Mouse (Mus musculus): ENCODE results near the gene Klf1. TPM values are rescaled to one million over a fixed set of nuclear protein-coding genes. Genes with fewer than 3 reads are reported as not detected.
A peak's percentile ranks its signal among the peaks of the same experiment; 100 is the strongest.

The Klf1 gene
- polyA plus RNA-seq, 1 experiment from 2014 or later, result 1.1 TPM

GRCm38 (mm10) chr8:84889141-84889540 lies 12.6 kb upstream of the Klf1 start:
- Histone ChIP-seq H3K4me1 (replicated peaks; ENCODE audit: insufficient read depth, low read length) (0 out of 2 replicates have a peak, but pooled peaks cover 7% of the 10 kb centered on the region), H3K9me3 (replicated peaks; ENCODE audit: low read length) (no peaks in the 10 kb centered on the region), H3K27ac (no peak overlapping the region), H3K27me3 (ENCODE audit: insufficient read depth, low read length) (no peaks in the 10 kb centered on the region), H3K4me3 (replicated peaks; ENCODE audit: low read depth, low read length) (no peak overlapping the region), H3K9ac (ENCODE audit: low read depth, low read length) (no peak overlapping the region), H3K36me3 (ENCODE audit: insufficient read depth, low read length) (peaks cover 30% of the 10 kb centered on the region), H3K4me2 (ENCODE audit: low read length) (no peak overlapping the region)
- ATAC-seq (replicated peaks; ENCODE audit: low FRiP score, low read depth) (no peak), DNase-seq (ENCODE audit: low spot score) (no peak)
- 97% methylated on average over 1 of the region's 1 CpGs for WGBS
- TF ChIP-seq CTCF (IDR thresholded peaks at IDR 0.05; ENCODE audit: low read depth), result no peak

- no peaks in the 10 kb centered on the region for H3K9me3 ChIP-seq (replicated peaks; ENCODE audit: low read length)
- peak overlapping the region; percentile 67 for H3K9ac ChIP-seq (ENCODE audit: low read depth, low read length)
- ATAC-seq (replicated peaks; ENCODE audit: low FRiP score, low read depth), result peak; percentile 66
- peak overlapping the region; percentile 66 for H3K4me3 ChIP-seq (replicated peaks; ENCODE audit: low read depth, low read length)
- peak overlapping the region; percentile 78 for H3K27ac ChIP-seq
- TF ChIP-seq CTCF (IDR thresholded peaks at IDR 0.05; ENCODE audit: low read depth), result no peak
- H3K4me1 ChIP-seq (replicated peaks; ENCODE audit: insufficient read depth, low read length), result 0 out of 2 replicates have a peak, but pooled peaks cover 7% of the 10 kb centered on the region
- H3K27me3 ChIP-seq (ENCODE audit: insufficient read depth, low read length), result no peaks in the 10 kb centered on the region
- WGBS, result 6% methylated on average over 31 of the region's 31 CpGs
- peak; percentile 28 for DNase-seq (ENCODE audit: low spot score)
- H3K36me3 ChIP-seq (ENCODE audit: insufficient read depth, low read length), result peaks cover 13% of the 10 kb centered on the region; the same call in 1 of the 2 replicates
- peak overlapping the region; percentile 94 for H3K4me2 ChIP-seq (ENCODE audit: low read length)
Measured at GRCm38 (mm10) chr8:84892993-84893708, 8.6 kb upstream of the Klf1 start.

- WGBS, result under 1% methylated on average over 11 of the region's 11 CpGs
- no peaks in the 10 kb centered on the region for H3K9me3 ChIP-seq (replicated peaks; ENCODE audit: low read length)
- peak within 1 kb of the TSS; percentile 67 for H3K9ac ChIP-seq (ENCODE audit: low read depth, low read length)
Measured at GRCm38 (mm10) chr8:84893709-84894134, 8.0 kb upstream of the Klf1 start, which contains the start of gene Gcdh. Gene Gcdh (minus strand): TSS chr8:84893921.

GRCm38 (mm10) chr8:84895963-84896362 lies 5.8 kb upstream of the Klf1 start:
- no peaks in the 10 kb centered on the region for H3K9me3 ChIP-seq (replicated peaks; ENCODE audit: low read length)
- no peak for DNase-seq (ENCODE audit: low spot score)
- TF ChIP-seq CTCF (IDR thresholded peaks at IDR 0.05; ENCODE audit: low read depth), result no peak
- no peak overlapping the region for H3K9ac ChIP-seq (ENCODE audit: low read depth, low read length)
- 0 out of 2 replicates have a peak, but pooled peaks cover 7% of the 10 kb centered on the region for H3K4me1 ChIP-seq (replicated peaks; ENCODE audit: insufficient read depth, low read length)
- no peak overlapping the region for H3K27ac ChIP-seq
- H3K4me2 ChIP-seq (ENCODE audit: low read length), result no peak overlapping the region
- ATAC-seq (replicated peaks; ENCODE audit: low FRiP score, low read depth), result no peak
- no peaks in the 10 kb centered on the region for H3K27me3 ChIP-seq (ENCODE audit: insufficient read depth, low read length)
- 83% methylated on average over 5 of the region's 5 CpGs for WGBS
- peaks cover 1% of the 10 kb centered on the region; the same call in 1 of the 2 replicates for H3K36me3 ChIP-seq (ENCODE audit: insufficient read depth, low read length)
- H3K4me3 ChIP-seq (replicated peaks; ENCODE audit: low read depth, low read length), result no peak overlapping the region

More at GRCm38 (mm10) chr8:84893709-84894134, 8.0 kb upstream of the Klf1 start, which contains the start of gene Gcdh:
- Histone ChIP-seq H3K4me3 (replicated peaks; ENCODE audit: low read depth, low read length) (peak within 1 kb of the TSS; percentile 66), H3K36me3 (ENCODE audit: insufficient read depth, low read length) (peaks cover 7% of the 10 kb centered on the region; the same call in 1 of the 2 replicates), H3K27ac (peak within 1 kb of the TSS; percentile 78), H3K4me1 (replicated peaks; ENCODE audit: insufficient read depth, low read length) (0 out of 2 replicates have a peak, but pooled peaks cover 7% of the 10 kb centered on the region), H3K4me2 (ENCODE audit: low read length) (peak within 1 kb of the TSS; percentile 94), H3K27me3 (ENCODE audit: insufficient read depth, low read length) (no peaks in the 10 kb centered on the region)
- ATAC-seq (replicated peaks; ENCODE audit: low FRiP score, low read depth), result peak; percentile 96
- peak; percentile 99 for DNase-seq (ENCODE audit: low spot score)
- peak; percentile 19; the same call in 1 of the 2 replicates for TF ChIP-seq CTCF (IDR thresholded peaks at IDR 0.05; ENCODE audit: low read depth)

GRCm38 (mm10) chr8:84901071-84901470 lies 657 bp upstream of the Klf1 start:
- no peak overlapping the region for H3K27ac ChIP-seq
- no peaks in the 10 kb centered on the region for H3K9me3 ChIP-seq (replicated peaks; ENCODE audit: low read length)
- H3K4me3 ChIP-seq (replicated peaks; ENCODE audit: low read depth, low read length), result no peak overlapping the region
- no peaks in the 10 kb centered on the region for H3K27me3 ChIP-seq (ENCODE audit: insufficient read depth, low read length)
- TF ChIP-seq CTCF (IDR thresholded peaks at IDR 0.05; ENCODE audit: low read depth), result no peak
- H3K4me2 ChIP-seq (ENCODE audit: low read length), result no peak overlapping the region
- H3K4me1 ChIP-seq (replicated peaks; ENCODE audit: insufficient read depth, low read length), result no peaks in the 10 kb centered on the region; the same call in 1 of the 2 replicates
- ATAC-seq (replicated peaks; ENCODE audit: low FRiP score, low read depth), result no peak
- no peak for DNase-seq (ENCODE audit: low spot score)
- H3K36me3 ChIP-seq (ENCODE audit: insufficient read depth, low read length), result no peaks in the 10 kb centered on the region
- no peak overlapping the region for H3K9ac ChIP-seq (ENCODE audit: low read depth, low read length)
- WGBS, result 78% methylated on average over 4 of the region's 4 CpGs

- Histone ChIP-seq H3K4me2 (ENCODE audit: low read length) (peak overlapping the region; percentile 100), H3K4me3 (replicated peaks; ENCODE audit: low read depth, low read length) (peak overlapping the region; percentile 59), H3K27me3 (ENCODE audit: insufficient read depth, low read length) (no peaks in the 10 kb centered on the region), H3K36me3 (ENCODE audit: insufficient read depth, low read length) (no peaks in the 10 kb centered on the region), H3K9ac (ENCODE audit: low read depth, low read length) (peak overlapping the region; percentile 78), H3K4me1 (replicated peaks; ENCODE audit: insufficient read depth, low read length) (no peaks in the 10 kb centered on the region; the same call in 1 of the 2 replicates), H3K9me3 (replicated peaks; ENCODE audit: low read length) (no peaks in the 10 kb centered on the region), H3K27ac (peak overlapping the region; percentile 58)
- WGBS, result 4% methylated on average over 24 of the region's 24 CpGs
- ATAC-seq (replicated peaks; ENCODE audit: low FRiP score, low read depth) (no peak), DNase-seq (ENCODE audit: low spot score) (peak; percentile 2)
- TF ChIP-seq CTCF (IDR thresholded peaks at IDR 0.05; ENCODE audit: low read depth), result no peak
Measured at GRCm38 (mm10) chr8:84902367-84902919, 715 bp downstream of the Klf1 start.
